Mouse (Mus musculus) testis, adult 2 months (tissue): ENCODE data around the gene Smurf1.

Source experiments
- CTCF ChIP-seq: fragments of 200-500 bp; IDR thresholded peaks from 2 replicates; pipeline ENCODE4 v1.5.1; 2012; ENCODE audit warnings: low read depth, mild to moderate bottlenecking, inconsistent platforms, low read length, moderate library complexity; ENCODE audit not compliant: control insufficient read depth, insufficient read depth, insufficient replicate concordance
- POLR2A ChIP-seq: fragments of 200-500 bp; IDR thresholded peaks from 2 replicates; pipeline ENCODE4 v1.6.1; 2012; ENCODE audit warnings: low read depth, mild to moderate bottlenecking, inconsistent platforms, low read length, moderate library complexity; ENCODE audit not compliant: control insufficient read depth

DNA sequence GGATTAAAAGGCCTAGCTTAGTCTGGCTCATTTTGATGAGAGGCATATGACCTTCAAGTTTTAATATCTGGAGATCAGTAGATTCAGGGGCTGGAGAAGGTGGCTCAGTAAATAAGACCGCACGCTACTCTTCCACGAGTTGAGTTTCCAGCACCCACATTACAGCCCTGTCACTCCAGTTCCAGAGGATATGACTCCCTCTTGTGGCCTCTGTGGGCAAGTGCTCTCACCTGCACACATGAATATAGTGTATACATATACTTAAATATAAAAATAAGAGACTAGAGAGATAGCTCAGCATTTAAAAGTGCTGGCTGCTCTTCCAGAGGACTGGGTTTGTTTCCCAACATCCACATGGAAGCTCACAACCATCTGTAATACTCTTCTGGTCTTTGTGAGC is 113.8 kb downstream of the Smurf1 start:
- TF ChIP-seq CTCF (no peak), POLR2A (no peak)
